Mouse (Mus musculus) kidney, adult 8-10 months (tissue): Measurements from ENCODE around the gene Hdc.
A peak's percentile ranks its signal among the peaks of the same experiment; 100 is the strongest.
"Not testable (repeated sequence)": the region's sequence is repeated elsewhere in the genome, so short reads cannot be mapped to it uniquely, and the experiment has no call there.

Experiments used
- DNase-seq, 2 experiments: peaks; one replicate each; pipeline ENCODE4 v3.0.0; 2022

Hdc gene

DNA sequence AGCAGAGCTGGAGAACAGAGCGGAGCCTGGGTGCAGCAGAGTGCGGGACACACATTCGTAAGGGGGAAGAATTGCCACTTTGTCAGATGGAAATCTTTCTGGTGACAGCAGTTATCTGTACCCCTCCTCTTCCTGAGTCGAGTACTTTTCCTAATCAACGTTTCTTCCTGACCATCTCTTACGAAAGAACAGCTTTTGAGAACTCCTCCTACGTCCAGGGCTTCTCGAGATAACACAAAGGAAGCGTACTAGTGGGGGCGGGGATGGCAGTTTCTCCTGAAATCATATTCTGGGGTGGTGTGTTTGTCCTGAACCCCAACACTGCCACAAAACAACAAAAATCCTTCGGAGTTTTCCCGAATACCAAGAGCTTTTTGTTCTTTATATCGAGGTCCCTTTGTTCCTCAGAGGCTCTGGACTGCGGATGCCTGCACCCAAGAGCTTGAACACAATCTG lies at the start of gene Hdc:
TSS of gene Hdc (minus strand) at position 51 of the 456 bp plus-strand sequence.
- no peak for DNase-seq

- peak; percentile 58 to 70 for DNase-seq
These were observed 49.6 kb upstream of the Hdc start for GRCm38 (mm10) chr2:126668621-126669252.

- no peak for DNase-seq
These were observed 46.9 kb upstream of the Hdc start for GRCm38 (mm10) chr2:126665984-126666383.

GRCm38 (mm10) chr2:126663481-126663880 lies 44.4 kb upstream of the Hdc start:
- DNase-seq, result peak; percentile 29 to 36

DNA sequence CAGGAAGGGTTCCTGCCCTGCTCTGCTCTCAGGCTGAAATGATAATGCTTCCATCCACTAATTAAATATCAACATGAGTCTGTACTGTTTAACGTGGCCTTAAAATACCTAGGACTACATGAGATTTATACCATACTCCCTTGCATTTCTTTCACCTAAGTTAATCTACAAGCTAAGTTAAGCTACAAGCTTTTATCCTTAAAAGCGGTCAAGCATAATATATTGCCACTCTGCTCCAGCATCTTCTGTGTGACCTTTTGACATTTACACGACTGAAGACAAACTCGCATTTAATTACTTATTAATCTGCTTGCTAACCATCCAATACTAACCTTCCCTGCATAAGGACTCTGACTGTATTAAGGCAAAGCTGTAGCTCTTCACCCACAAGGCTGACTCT lies 33.8 kb upstream of the Hdc start:
- peak; percentile 24 to 86 for DNase-seq

GRCm38 (mm10) chr2:126647762-126648161 lies 28.7 kb upstream of the Hdc start:
- no peak for DNase-seq

GRCm38 (mm10) chr2:126646461-126646860 lies 27.4 kb upstream of the Hdc start:
- no peak for DNase-seq

DNA sequence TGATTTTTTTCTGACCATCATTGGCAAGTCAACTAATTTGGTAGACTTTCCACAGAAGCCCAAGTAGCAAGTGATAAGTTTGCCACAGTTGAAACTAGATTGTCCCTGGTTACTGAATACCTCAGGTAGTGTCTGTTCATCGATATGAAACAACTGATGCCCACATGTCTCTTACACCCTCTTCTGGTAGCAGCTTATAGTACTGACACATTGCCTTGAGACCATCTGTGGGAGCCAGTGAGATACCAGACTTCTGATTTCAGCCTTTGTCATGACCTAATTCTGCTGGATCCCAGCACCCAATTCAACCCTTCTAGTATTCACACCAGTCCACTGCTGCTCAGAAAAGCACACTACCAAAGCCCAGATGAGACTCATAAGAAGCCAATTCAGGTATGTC lies 25.7 kb upstream of the Hdc start:
- no peak for DNase-seq

DNA sequence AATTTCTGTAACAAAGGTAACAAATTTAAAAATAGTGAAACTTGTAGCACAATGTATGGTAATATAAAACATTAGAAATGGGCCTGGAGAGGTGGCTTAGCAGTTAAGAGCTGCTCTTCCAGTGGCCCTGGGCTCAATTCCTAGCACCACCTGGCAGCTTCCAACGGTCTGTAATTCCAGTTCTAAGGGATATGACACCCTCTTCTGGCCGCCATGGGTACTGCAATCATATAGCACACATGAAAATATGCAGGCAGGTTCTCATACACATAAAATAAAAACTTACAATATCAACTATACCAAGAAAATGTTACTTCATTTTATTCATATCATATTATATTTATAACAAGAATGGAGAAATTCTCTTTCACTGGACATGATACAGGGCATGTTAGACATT lies 21.2 kb upstream of the Hdc start:
- no peak for DNase-seq

- DNase-seq, result peak; percentile 58 to 70
These were observed 17.1 kb upstream of the Hdc start for GRCm38 (mm10) chr2:126635939-126636823.

DNA sequence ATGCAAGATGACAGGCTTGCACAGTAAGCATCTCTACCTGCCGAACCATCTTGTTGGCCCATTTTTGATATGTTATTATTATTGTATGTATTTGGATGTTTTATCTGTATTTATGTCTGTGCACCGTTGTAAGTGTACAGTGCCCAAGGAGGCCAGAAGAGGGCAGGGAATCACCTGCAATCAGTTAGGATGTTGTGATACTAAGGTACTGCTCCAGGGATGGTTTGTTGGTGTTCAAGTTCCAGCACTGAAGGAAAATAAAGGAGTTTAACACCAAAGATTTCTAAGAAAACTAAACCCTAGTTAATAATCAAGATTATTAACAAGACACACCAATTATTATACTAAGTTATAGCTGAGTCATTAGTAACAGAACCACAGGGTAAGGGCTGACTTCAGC lies 14.1 kb upstream of the Hdc start:
- DNase-seq, result peak; percentile 35 to 53

GRCm38 (mm10) chr2:126628455-126628995 lies 9.4 kb upstream of the Hdc start:
- DNase-seq, result no peak

GRCm38 (mm10) chr2:126623138-126623537 lies 4.0 kb upstream of the Hdc start:
- DNase-seq, result no peak

DNA sequence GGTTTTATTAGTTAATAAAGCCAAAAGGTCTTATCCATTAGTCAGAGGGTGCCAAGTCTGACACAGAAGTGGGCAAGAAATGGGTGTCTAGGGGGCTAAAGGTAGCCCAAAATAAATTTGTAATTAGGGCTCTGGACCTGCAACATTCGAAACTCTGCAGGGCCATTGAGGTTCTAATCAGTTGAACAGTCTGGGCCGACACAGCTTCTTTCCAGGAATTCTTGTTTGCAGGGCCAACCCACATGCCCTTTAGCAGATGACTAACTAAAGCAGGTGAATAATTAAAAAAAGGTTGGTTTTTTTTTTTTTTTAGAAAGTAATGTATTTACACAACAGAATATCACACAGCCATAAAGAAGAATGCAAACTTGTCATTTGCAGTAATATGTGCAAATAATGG lies 3.4 kb upstream of the Hdc start:
- peak; percentile 21 to 50 for DNase-seq

- DNase-seq, result no peak
These were observed 474 bp downstream of the Hdc start for GRCm38 (mm10) chr2:126618470-126619179.

- DNase-seq, result no peak
These were observed 3.7 kb downstream of the Hdc start for GRCm38 (mm10) chr2:126615355-126615754.

GRCm38 (mm10) chr2:126609600-126609999 lies 9.5 kb downstream of the Hdc start:
- not testable (repeated sequence) for DNase-seq

GRCm38 (mm10) chr2:126607553-126608203 lies 11.4 kb downstream of the Hdc start:
- peak in 1 of 2 experiments; percentile 11 for DNase-seq

DNA sequence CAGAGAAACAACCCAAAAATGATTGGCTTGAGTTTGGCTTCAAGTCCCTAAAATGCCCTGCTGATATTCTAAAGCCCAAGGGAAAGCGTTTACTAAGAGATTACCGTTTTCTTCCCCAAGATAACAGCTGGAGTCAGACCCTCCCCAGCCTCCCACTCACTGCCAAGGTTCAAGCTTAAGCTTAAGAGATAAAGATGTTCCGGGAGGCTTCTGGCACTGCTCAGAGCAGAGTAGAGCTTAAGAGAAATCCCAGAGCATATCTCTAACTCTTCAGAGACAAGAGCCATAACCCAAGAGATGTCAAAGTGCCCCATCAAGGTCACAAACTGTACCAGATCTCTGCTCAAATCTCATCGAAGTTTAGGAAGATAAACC lies 12.4 kb downstream of the Hdc start:
- DNase-seq, result no peak

DNA sequence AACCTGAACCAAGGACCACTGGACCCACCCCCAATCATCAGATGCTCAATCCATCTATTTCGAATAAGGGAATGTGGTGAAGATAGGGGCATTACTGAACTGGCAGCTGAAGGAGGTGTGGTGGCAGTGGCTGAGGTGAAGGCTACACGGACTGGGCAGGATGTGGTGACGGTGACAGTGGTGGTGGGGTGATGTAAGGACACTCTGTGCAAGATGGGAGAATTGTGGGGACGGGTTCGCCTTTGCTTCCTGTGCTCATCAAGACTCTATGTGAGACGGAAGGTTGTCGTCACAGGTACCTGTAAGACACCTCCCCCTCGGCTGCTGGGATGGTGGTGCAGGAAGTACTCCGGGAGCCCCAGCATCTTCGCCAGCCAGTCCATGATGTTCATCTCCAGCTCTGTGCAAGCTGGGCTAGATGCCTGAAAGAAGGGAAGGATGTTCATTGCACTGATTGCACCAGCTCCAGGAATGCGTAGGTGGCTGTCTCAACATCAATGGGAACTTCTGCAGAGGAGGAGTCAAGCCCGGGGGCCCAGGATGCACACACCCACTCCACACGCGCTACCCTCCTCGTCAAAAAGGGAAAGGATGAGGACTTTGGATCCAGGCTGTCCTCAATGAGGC lies 12.9 kb downstream of the Hdc start:
- no peak for DNase-seq

- no peak for DNase-seq
These were observed 17.0 kb downstream of the Hdc start for GRCm38 (mm10) chr2:126601918-126602600.

DNA sequence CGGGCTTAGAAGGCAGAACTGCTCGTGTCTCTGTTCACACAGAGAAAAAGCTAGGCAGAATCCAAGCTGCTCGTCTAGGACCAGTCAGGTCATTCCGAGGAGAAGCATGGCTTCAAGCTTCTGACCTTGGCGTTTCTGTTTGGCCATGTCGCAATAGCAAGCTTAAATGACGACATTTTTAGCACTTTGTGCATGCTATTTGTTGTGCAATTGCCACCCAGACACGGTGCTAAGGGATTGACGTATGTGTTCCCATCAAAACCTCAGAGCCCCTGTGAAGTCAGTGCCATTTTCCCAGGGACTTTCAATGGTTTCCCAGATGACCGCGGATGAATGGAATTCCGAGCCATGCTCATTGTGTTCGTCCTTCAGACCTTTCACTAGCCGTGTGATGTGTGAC lies 18.6 kb downstream of the Hdc start:
- no peak for DNase-seq
